Mouse (Mus musculus) cortical plate, adult 2 months (tissue): ENCODE measurements around the gene Dhx34.

Experiments used
- CTCF ChIP-seq: fragments of 200-500 bp; IDR thresholded peaks from 2 replicates; pipeline ENCODE4 v1.5.1; 2011; ENCODE audit warnings: mild to moderate bottlenecking, control low read depth, low read length; ENCODE audit not compliant: insufficient read depth; ENCODE audit errors: extremely low read depth
- POLR2A ChIP-seq: fragments of 200-500 bp; IDR thresholded peaks from 2 replicates; pipeline ENCODE4 v1.6.1; 2011; ENCODE audit warnings: mild to moderate bottlenecking, low read length, control low read depth; ENCODE audit not compliant: insufficient read depth; ENCODE audit errors: extremely low read depth

DNA sequence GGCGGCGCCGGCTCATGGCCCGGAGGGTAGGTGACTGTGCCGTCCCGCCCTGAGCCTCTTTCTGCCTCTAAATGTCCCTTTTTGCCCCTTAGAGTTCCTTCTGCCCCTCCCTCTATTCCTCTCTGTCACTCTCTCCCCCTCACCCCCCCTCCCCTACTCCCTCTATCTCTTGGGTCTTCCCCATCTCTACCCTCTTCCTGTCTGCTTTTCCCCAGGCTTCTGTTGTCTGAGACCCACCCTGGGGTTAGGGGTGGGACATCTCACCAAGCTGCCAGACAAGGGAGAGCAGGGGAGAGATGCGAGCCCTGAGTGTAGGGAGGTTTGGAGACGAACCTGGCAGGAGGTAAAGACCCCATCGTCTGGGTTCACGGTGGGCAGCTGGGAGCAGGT, 46.3 kb downstream of the Dhx34 start:
- no peak for TF ChIP-seq POLR2A
- no peak for TF ChIP-seq CTCF
